Mouse (Mus musculus) intestine, embryonic 16.5 days (tissue): ENCODE measurements at regions not wholly inside any gene's neighbourhood (a gene's known extent, or its start where the extent isn't known, plus 50 kb on each side); places are given as distances from the start of the nearest gene placed in this dataset.

Source experiments
- ATAC-seq: fragments of 200-750 bp; cut with Nextera tagmentation; 2 replicates; pipeline ENCODE4 v1.8.0; 2017; ENCODE audit warnings: moderate TSS enrichment, moderate library complexity
- H3K27ac ChIP-seq: fragments of 300-500 bp; sonication (generic); 2 replicates; pipeline ENCODE4 v1.5.1; 2014; ENCODE audit warnings: mild to moderate bottlenecking, low read length
- H3K27me3 ChIP-seq: fragments of 300-500 bp; sonication (generic); replicated peaks from 2 replicates; pipeline ENCODE4 v1.6.1; 2014; ENCODE audit warnings: low read length, control low read depth, mixed read lengths; ENCODE audit not compliant: control insufficient read depth, insufficient read depth
- H3K36me3 ChIP-seq: fragments of 300-500 bp; sonication (generic); 2 replicates; pipeline ENCODE4 v1.6.1; 2014; ENCODE audit warnings: low read length, control low read depth; ENCODE audit not compliant: control insufficient read depth, insufficient read depth
- H3K4me1 ChIP-seq: fragments of 300-500 bp; sonication (generic); 2 replicates; pipeline ENCODE4 v1.6.1; 2014; ENCODE audit warnings: low read length, control low read depth, mixed read lengths; ENCODE audit not compliant: control insufficient read depth, insufficient read depth
- H3K4me2 ChIP-seq: fragments of 300-500 bp; sonication (generic); 2 replicates; pipeline ENCODE4 v1.6.1; 2014; ENCODE audit warnings: low read depth, low read length, control low read depth
- H3K4me3 ChIP-seq: fragments of 300-500 bp; sonication (generic); 2 replicates; pipeline ENCODE4 v1.5.1; 2014; ENCODE audit warnings: mild to moderate bottlenecking, low read length
- H3K9ac ChIP-seq: fragments of 300-500 bp; sonication (generic); 2 replicates; pipeline ENCODE4 v1.6.1; 2014; ENCODE audit warnings: low read depth, low read length
- H3K9me3 ChIP-seq: fragments of 300-500 bp; sonication (generic); 2 replicates; pipeline ENCODE4 v1.6.1; 2016; ENCODE audit warnings: low read length, control low read depth; ENCODE audit not compliant: control insufficient read depth
- WGBS: fragments of 180-500 bp; shearing (Covaris S2); extraction: QIAGEN DNeasy Blood & Tissue Kit; methylation state at CpG from one replicate; pipeline ENCODE4 v1.1.7; 2014; 5-methylcytosine and 5-hydroxymethylcytosine counted together

DNA sequence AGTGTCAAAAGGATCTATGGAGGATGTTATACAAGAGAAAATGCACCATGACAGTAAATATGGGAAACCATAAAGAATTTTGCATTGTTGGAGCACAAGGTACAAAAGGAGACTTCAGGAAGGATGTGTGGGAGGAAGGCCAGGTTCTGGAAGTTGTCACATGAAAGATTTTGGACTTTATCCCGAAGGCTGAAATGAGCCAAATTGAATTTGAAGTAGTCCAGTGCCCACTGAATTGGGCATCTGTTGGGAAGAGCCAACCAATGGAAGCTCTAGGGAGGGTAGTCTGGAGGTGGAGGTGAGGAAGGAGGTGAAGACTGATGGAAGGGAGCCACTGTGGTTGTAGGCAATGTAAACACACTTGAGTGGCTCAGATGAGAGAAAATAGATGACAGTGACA, 1445.6 kb downstream of the Gsdmc2 start:
- Histone ChIP-seq H3K27ac (no peak overlapping the region), H3K36me3 (no peaks in the 10 kb centered on the region), H3K4me2 (no peak overlapping the region), H3K9me3 (no peaks in the 10 kb centered on the region), H3K4me3 (no peak overlapping the region), H3K4me1 (0 out of 2 replicates have a peak, but pooled peaks cover 3% of the 10 kb centered on the region), H3K9ac (no peak overlapping the region), H3K27me3 (no peaks in the 10 kb centered on the region)
- no peak for ATAC-seq
- WGBS: 70% methylated on average over 1 of the region's 1 CpGs

DNA sequence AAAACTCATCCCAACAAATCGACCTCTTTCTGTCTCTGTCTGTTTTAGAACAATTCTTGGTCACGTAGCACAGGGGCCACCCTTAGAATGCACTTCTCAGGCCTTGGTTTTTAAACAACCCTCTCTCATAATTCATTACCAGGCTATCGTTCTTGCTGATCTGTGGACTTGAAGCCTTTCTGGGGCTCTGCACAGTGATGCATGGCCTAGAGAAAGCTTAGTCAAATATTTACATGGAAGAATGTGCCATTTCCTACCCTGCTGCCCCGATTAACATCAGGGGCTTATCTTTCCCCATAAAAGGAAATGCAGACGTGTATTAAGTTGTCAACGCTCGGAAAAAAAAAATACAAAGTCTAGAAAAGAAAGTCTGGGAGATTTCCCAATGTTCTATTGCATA, 1448.0 kb downstream of the Gsdmc2 start:
- no peak overlapping the region for H3K4me3 ChIP-seq
- H3K27me3 ChIP-seq: no peaks in the 10 kb centered on the region
- no peak overlapping the region for H3K9ac ChIP-seq
- WGBS: 24% methylated on average over 7 of the region's 7 CpGs
- H3K4me1 ChIP-seq: 0 out of 2 replicates have a peak, but pooled peaks cover 3% of the 10 kb centered on the region
- H3K9me3 ChIP-seq: no peaks in the 10 kb centered on the region
- no peak overlapping the region for H3K4me2 ChIP-seq
- peak; percentile 76 for ATAC-seq
- H3K36me3 ChIP-seq: no peaks in the 10 kb centered on the region
- no peak overlapping the region for H3K27ac ChIP-seq

DNA sequence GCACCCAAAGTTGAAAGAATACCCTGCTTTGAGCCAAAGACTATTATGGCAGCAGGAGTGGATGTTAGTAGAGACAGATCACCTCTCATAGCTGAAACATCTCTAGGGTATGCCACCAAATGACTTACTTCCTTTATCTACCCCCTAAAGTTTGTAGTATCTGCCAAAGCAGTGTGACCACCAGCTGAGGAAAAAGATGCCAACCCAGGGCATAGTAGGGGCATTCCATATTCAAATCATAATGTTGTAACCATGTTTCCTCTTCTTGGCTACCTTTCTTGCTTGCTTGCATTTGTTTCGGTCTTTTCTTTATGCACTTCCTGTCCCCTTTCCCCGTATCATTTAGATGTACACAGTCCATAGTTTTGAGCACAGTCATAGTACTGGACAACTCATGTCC, 1449.6 kb downstream of the Gsdmc2 start:
- 0 out of 2 replicates have a peak, but pooled peaks cover 3% of the 10 kb centered on the region for H3K4me1 ChIP-seq
- no peak overlapping the region for H3K4me3 ChIP-seq
- no peak overlapping the region for H3K4me2 ChIP-seq
- H3K9ac ChIP-seq: no peak overlapping the region
- no peak overlapping the region for H3K27ac ChIP-seq
- no peaks in the 10 kb centered on the region for H3K36me3 ChIP-seq
- ATAC-seq: no peak
- H3K9me3 ChIP-seq: no peaks in the 10 kb centered on the region
- 89% methylated on average over 2 of the region's 2 CpGs for WGBS
- H3K27me3 ChIP-seq: no peaks in the 10 kb centered on the region

DNA sequence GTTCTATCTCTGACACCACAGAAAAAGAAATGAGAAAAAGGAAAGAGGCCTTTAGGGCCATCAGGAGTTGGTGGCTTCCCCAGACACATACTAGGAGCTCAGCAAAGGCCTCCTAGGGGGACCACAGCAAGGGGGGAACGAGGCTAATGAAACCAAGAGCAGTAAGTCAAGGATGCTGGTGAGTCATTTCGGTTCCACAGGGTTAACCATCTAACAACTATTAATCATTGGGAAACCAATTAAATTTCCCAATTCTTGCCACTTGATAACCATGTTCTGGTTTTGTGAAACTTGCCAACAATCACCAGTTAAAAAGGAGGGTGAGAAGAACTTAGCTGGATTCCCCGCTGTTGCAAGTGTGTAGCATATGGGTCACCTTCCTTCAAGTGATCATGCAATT, 1451.6 kb downstream of the Gsdmc2 start:
- 90% methylated on average over 3 of the region's 3 CpGs for WGBS
- H3K4me2 ChIP-seq: no peak overlapping the region
- H3K27ac ChIP-seq: no peak overlapping the region
- ATAC-seq: no peak
- H3K4me3 ChIP-seq: no peak overlapping the region
- H3K4me1 ChIP-seq: 0 out of 2 replicates have a peak, but pooled peaks cover 3% of the 10 kb centered on the region
- H3K36me3 ChIP-seq: no peaks in the 10 kb centered on the region
- no peaks in the 10 kb centered on the region for H3K27me3 ChIP-seq
- H3K9me3 ChIP-seq: no peaks in the 10 kb centered on the region
- no peak overlapping the region for H3K9ac ChIP-seq

DNA sequence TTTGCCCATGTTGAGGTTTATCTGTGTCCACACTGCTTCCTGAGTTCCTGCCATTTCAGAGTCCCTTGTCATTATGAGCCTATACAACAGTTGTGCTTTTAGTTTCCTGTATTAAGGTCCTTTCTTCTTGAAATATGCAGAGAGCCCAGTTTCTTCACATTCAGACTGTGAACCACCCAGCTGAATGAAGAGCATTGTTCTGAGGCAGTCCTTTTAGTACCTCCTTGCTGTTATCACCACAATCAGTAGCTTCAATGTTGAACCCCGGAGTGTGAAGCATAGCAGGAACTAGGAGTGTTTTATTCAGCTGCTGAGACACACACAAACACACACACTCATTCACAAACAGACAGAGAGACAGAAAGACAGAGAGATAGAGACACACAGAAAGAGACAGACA, 1452.1 kb downstream of the Gsdmc2 start:
- Histone ChIP-seq H3K4me3 (no peak overlapping the region), H3K9ac (no peak overlapping the region), H3K4me1 (0 out of 2 replicates have a peak, but pooled peaks cover 3% of the 10 kb centered on the region), H3K4me2 (no peak overlapping the region), H3K27ac (no peak overlapping the region), H3K36me3 (no peaks in the 10 kb centered on the region), H3K27me3 (no peaks in the 10 kb centered on the region), H3K9me3 (no peaks in the 10 kb centered on the region)
- ATAC-seq: peak; percentile 65; the same call in 1 of the 2 replicates
- 57% methylated on average over 1 of the region's 1 CpGs for WGBS

DNA sequence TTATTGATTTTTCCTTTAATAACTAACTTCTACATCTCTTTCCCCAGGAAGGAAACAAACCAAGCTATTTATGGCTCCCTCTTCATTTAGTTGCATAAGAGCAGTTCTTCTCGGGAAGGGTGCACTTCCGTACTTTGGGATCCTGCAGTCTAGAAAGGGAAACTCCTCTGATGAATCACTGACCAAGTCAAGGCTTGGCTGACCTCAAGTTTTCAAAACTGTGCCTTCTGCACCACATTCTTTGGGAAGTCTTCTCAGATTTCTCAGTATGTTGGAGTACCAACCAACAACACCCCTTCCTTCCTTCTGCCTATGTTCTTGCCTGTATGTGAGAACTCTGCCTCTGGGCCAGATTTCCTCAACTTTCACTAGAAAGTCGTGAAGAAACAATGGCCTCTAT, 1452.6 kb downstream of the Gsdmc2 start:
- 65% methylated on average over 3 of the region's 3 CpGs for WGBS

DNA sequence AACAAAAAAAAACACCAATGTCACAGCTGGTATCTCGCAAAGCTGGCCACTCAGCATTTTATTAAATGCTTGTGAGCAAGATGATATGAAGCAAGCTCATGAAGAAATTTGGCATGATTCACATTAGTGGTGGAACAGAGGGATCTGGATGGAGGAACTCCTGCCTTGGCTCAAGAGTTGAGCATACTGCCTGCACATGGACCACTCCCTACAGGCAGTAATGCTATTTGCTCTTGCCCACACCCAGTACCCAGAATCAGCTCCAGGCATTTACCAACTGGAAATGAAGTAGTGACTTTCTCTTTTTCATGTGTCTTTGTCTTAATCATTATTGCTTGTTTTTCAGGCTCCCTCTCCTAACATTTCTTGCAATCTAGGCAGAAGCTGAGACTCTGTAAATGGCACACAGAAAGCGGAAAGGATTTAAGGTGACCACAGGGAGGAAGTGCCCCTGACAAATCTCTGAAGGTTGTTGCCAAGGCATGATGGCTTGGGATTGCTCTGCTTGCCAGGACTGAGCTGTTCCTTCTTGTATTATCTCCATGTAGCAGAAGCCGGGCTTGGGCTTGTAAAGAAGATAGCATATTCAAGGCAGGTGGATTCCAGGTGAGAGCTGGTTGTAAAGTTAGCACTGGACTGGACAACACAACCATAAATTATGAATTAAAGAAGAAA, 1455.4 kb downstream of the Gsdmc2 start:
- no peak overlapping the region for H3K27ac ChIP-seq
- H3K9ac ChIP-seq: no peak overlapping the region
- WGBS: 86% methylated on average over 3 of the region's 3 CpGs
- H3K4me2 ChIP-seq: no peak overlapping the region
- H3K4me1 ChIP-seq: no peaks in the 10 kb centered on the region
- H3K36me3 ChIP-seq: no peaks in the 10 kb centered on the region
- no peaks in the 10 kb centered on the region for H3K27me3 ChIP-seq
- no peak overlapping the region for H3K4me3 ChIP-seq
- no peaks in the 10 kb centered on the region for H3K9me3 ChIP-seq
- no peak for ATAC-seq

More for the DNA sequence above, 1452.6 kb downstream of the Gsdmc2 start:
- Histone ChIP-seq H3K36me3 (no peaks in the 10 kb centered on the region), H3K4me3 (no peak overlapping the region), H3K4me1 (0 out of 2 replicates have a peak, but pooled peaks cover 2% of the 10 kb centered on the region), H3K4me2 (no peak overlapping the region), H3K9me3 (no peaks in the 10 kb centered on the region), H3K9ac (no peak overlapping the region), H3K27ac (no peak overlapping the region), H3K27me3 (no peaks in the 10 kb centered on the region)
- ATAC-seq: peak; percentile 66; the same call in 1 of the 2 replicates

DNA sequence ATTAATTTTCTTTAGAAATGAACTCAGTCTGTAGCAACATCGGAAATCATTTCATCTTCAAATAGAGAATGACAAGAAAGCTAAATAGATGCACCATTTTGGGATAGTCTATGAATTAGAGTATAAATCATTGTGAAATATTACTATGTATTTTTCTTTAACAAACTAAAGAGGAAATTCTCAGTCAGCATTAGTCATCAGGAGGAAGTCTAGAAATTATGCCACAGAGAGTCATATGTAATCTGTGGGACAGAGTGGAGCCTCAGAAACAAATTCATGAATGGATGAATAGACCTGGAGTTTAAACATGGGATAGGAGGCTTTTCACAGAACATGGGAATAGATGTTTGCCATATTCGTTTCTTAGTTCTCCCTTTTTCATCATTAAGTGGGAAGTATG, 1459.4 kb upstream of the A1bg start:
- Histone ChIP-seq H3K9me3 (no peaks in the 10 kb centered on the region; the same call in 1 of the 2 replicates), H3K4me3 (no peak overlapping the region), H3K27ac (no peak overlapping the region), H3K4me2 (no peak overlapping the region), H3K27me3 (no peaks in the 10 kb centered on the region), H3K9ac (no peak overlapping the region), H3K4me1 (no peaks in the 10 kb centered on the region), H3K36me3 (no peaks in the 10 kb centered on the region)
- 75% methylated on average over 2 of the region's 2 CpGs for WGBS
- no peak for ATAC-seq

DNA sequence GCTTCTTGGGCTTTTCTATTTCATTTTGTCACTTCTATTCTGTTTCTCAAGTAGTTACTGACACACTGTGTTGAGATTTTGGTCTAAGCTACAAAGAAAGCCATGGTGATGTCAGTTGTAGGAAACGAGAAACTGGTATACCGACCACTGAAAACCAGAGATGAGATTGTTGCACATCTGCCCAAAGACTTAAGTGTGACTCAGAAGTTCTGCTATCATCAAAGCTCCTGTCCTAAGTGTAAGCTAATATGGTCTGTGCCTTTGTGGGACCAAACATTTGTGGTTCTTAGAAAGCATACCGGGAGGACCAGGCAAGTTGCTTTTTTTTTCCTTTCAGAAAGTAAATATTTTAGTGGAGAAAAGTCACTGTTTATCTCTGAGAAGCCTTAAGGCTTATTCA, 1451.8 kb upstream of the A1bg start:
- WGBS: 66% methylated on average over 3 of the region's 3 CpGs
- Histone ChIP-seq H3K27ac (no peak overlapping the region), H3K9ac (no peak overlapping the region), H3K4me2 (no peak overlapping the region), H3K36me3 (no peaks in the 10 kb centered on the region), H3K9me3 (no peaks in the 10 kb centered on the region), H3K4me1 (no peaks in the 10 kb centered on the region), H3K27me3 (no peaks in the 10 kb centered on the region), H3K4me3 (no peak overlapping the region)
- ATAC-seq: no peak

DNA sequence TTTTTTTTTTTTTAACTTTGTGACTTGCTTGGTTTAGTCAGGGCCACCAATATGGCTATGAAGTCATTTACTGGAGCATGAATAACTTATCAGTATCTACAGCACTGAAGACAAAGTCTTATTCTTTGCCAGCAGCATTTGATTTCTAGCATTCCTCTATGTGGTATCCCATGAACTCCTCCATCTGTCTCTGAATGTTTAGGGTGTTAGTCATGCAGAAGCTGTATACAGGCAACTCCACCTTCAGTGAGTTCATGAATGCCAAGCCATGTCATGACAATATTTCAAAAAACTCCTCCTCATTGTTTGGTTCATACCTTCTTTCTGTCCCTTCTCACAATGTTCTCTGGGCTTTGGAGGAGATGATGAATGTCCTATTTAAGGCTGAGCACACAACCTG, 1438.4 kb upstream of the A1bg start:
- Histone ChIP-seq H3K4me2 (no peak overlapping the region), H3K27ac (no peak overlapping the region)

More for the DNA sequence above, 1438.4 kb upstream of the A1bg start:
- Histone ChIP-seq H3K4me1 (no peaks in the 10 kb centered on the region), H3K27me3 (no peaks in the 10 kb centered on the region), H3K36me3 (no peaks in the 10 kb centered on the region), H3K9me3 (no peaks in the 10 kb centered on the region), H3K9ac (no peak overlapping the region), H3K4me3 (no peak overlapping the region)
- ATAC-seq: no peak
